Mouse (Mus musculus): Measurements from ENCODE around the gene Gpr171. TPM values are rescaled to one million over a fixed set of nuclear protein-coding genes. Genes with fewer than 3 reads are reported as not detected.

Gpr171 gene
- polyA plus RNA-seq, 1 experiment from 2014 or later: 1.2 TPM

DNA sequence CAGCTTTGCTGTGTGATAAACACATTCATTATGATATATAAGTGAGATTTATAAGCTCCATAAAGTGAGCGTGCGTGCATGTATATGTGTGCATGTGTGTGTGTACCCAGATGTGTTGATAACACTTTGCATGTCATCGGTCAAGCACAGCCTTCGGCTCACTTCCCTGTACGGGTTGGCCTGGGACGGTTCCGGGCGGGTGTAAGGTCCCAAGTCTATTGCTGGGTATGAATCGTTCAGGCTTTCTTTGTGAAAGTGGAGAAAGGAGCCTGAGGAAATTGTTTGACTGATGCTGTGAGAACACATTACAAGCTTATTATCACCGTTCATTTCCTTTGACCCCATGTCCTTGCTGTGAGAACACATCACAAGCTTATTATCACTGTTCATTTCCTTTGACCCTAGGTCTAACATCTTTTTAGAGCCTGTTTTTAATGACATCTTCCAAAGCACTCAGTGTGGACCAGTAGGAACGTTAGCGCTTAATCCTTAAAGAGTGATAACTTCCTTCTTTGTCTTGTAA lies 37.4 kb upstream of the Gpr171 start:
- no peaks in the 10 kb centered on the region for H3K9me3 ChIP-seq (ENCODE audit: control insufficient read depth, low read length)
- no peaks in the 10 kb centered on the region for H3K36me3 ChIP-seq (ENCODE audit: control insufficient read depth, insufficient read depth, low read length)
- no peak overlapping the region for H3K9ac ChIP-seq (ENCODE audit: low read length)
- H3K4me3 ChIP-seq (ENCODE audit: low read depth, low read length): no peak overlapping the region
- ATAC-seq (replicated peaks; ENCODE audit: low FRiP score, low TSS enrichment, low read depth): no peak
- H3K4me2 ChIP-seq (ENCODE audit: low read length): no peak overlapping the region
- no peak for DNase-seq (ENCODE audit: low spot score)
- no peaks in the 10 kb centered on the region for H3K27me3 ChIP-seq (replicated peaks; ENCODE audit: control insufficient read depth, insufficient read depth, low read length)
- 75% methylated on average over 12 of the region's 12 CpGs for WGBS
- no peaks in the 10 kb centered on the region for H3K4me1 ChIP-seq (replicated peaks; ENCODE audit: control insufficient read depth, insufficient read depth, low read length)
- H3K27ac ChIP-seq (ENCODE audit: low read depth): no peak overlapping the region

DNA sequence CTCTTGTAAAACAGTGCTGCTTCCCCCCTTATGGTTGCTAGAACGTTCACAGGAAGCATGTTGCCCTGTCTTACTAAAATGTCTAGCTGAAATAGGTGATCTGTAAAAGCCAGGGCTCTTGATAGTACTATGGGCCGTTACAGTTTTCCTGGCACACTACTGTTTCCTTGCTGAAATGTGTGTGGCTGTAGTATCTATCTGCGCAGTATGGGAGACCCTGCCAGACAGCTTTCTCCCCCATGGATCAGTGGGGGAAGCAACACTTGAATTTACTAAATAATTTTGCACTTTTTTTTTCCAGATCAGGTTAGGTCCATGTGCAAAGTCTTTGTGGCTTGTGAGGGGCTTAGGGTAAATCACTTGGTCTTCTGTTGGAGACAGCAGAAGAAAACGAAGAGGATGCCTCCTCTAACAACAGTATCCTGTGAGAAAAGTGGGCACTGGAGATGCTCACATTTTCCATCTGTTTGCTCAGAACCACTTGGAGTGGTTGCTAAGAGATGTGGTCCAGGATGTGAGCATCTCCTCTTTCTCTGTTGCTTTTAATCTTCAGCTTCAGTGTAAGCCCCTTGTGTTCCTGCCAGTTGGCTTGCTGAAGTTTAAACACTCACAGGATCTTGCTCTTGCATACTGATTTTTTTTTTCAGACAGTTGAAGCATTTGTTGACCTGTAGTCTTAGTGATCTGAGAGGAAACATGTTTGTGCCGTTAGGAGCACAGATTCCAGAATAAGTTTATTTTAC lies 34.5 kb upstream of the Gpr171 start:
- Histone ChIP-seq H3K27me3 (replicated peaks; ENCODE audit: control insufficient read depth, insufficient read depth, low read length) (no peaks in the 10 kb centered on the region), H3K9me3 (ENCODE audit: control insufficient read depth, low read length) (no peaks in the 10 kb centered on the region), H3K27ac (ENCODE audit: low read depth) (no peak overlapping the region; the same call in 1 of the 2 replicates), H3K4me2 (ENCODE audit: low read length) (no peak overlapping the region), H3K4me3 (ENCODE audit: low read depth, low read length) (no peak overlapping the region), H3K9ac (ENCODE audit: low read length) (no peak overlapping the region), H3K4me1 (replicated peaks; ENCODE audit: control insufficient read depth, insufficient read depth, low read length) (no peaks in the 10 kb centered on the region; the same call in 1 of the 2 replicates), H3K36me3 (ENCODE audit: control insufficient read depth, insufficient read depth, low read length) (no peaks in the 10 kb centered on the region)
- 63% methylated on average over 5 of the region's 5 CpGs for WGBS
- no peak for ATAC-seq (replicated peaks; ENCODE audit: low FRiP score, low TSS enrichment, low read depth)
- no peak for DNase-seq (ENCODE audit: low spot score)

DNA sequence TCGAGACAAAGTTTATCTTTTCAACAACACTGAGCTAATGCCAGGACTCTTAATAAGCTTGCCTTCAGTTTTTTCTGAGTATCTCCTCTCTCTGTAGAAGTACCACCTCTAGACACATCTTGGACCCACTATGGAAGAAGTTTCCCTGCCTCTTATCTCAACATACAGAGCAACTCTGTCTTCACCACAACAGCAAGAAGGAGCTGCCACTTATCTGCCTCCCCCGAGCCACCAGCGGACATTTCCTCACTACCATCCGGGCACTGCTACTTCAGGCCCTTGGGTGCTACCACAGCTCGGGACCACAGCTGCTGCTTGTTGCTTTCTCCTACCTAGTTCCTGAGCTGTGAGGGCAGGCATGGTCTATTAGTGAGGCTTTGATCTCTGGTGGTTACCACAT lies 31.6 kb upstream of the Gpr171 start:
- WGBS: 75% methylated on average over 5 of the region's 5 CpGs
- Histone ChIP-seq H3K27ac (ENCODE audit: low read depth) (no peak overlapping the region), H3K27me3 (replicated peaks; ENCODE audit: control insufficient read depth, insufficient read depth, low read length) (no peaks in the 10 kb centered on the region), H3K4me3 (ENCODE audit: low read depth, low read length) (no peak overlapping the region), H3K4me2 (ENCODE audit: low read length) (no peak overlapping the region), H3K4me1 (replicated peaks; ENCODE audit: control insufficient read depth, insufficient read depth, low read length) (no peaks in the 10 kb centered on the region; the same call in 1 of the 2 replicates), H3K9ac (ENCODE audit: low read length) (no peak overlapping the region), H3K36me3 (ENCODE audit: control insufficient read depth, insufficient read depth, low read length) (no peaks in the 10 kb centered on the region), H3K9me3 (ENCODE audit: control insufficient read depth, low read length) (no peaks in the 10 kb centered on the region)
- ATAC-seq (replicated peaks; ENCODE audit: low FRiP score, low TSS enrichment, low read depth): no peak
- DNase-seq (ENCODE audit: low spot score): no peak

DNA sequence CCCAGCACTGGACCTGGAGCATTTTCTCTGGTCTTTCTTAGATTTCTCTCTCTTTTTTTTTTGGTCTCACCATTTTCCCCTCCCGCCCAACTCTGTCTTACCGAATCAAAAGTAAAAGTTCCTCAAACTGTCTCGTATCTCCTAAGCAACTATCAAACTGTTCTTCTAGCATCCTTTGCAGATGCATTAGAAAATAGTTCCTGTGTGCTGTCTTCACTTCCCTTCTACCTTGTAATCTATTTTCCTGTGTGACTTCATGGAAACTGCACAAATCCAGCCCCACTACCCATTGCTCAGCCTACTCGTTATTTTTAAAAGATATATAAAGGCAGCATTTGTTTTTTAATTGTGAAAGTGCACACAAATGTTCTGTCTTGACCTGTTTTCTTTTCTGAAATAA lies 30.3 kb upstream of the Gpr171 start:
- WGBS: 88% methylated on average over 4 of the region's 4 CpGs
- ATAC-seq (replicated peaks; ENCODE audit: low FRiP score, low TSS enrichment, low read depth): no peak
- H3K9me3 ChIP-seq (ENCODE audit: control insufficient read depth, low read length): no peaks in the 10 kb centered on the region
- no peak for DNase-seq (ENCODE audit: low spot score)
- H3K4me3 ChIP-seq (ENCODE audit: low read depth, low read length): no peak overlapping the region
- H3K9ac ChIP-seq (ENCODE audit: low read length): no peak overlapping the region
- no peak overlapping the region for H3K27ac ChIP-seq (ENCODE audit: low read depth)
- H3K36me3 ChIP-seq (ENCODE audit: control insufficient read depth, insufficient read depth, low read length): no peaks in the 10 kb centered on the region
- H3K4me2 ChIP-seq (ENCODE audit: low read length): no peak overlapping the region
- H3K27me3 ChIP-seq (replicated peaks; ENCODE audit: control insufficient read depth, insufficient read depth, low read length): no peaks in the 10 kb centered on the region
- H3K4me1 ChIP-seq (replicated peaks; ENCODE audit: control insufficient read depth, insufficient read depth, low read length): no peaks in the 10 kb centered on the region; the same call in 1 of the 2 replicates

DNA sequence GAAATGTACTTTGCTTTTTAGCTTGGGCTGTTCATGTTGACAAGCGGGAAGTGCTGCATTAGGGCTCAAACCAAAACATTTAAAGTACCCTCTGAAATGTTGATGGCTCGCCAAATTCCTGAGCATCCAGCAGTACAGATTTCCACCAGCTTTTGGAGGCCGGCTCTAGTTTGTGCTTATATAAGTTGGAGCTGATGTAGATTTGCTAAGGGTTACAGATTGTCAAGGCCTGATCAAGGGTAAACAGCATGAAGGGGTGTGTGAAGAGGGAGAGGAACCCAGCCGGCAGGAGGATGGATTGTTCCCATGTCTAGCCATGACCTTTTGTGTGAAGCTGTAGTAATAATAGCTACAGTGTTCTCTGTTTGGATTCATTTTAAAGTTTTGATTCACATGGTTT lies 29.5 kb upstream of the Gpr171 start:
- no peak for DNase-seq (ENCODE audit: low spot score)
- Histone ChIP-seq H3K27ac (ENCODE audit: low read depth) (no peak overlapping the region; the same call in 1 of the 2 replicates), H3K4me2 (ENCODE audit: low read length) (no peak overlapping the region; the same call in 1 of the 2 replicates), H3K27me3 (replicated peaks; ENCODE audit: control insufficient read depth, insufficient read depth, low read length) (no peaks in the 10 kb centered on the region), H3K4me1 (replicated peaks; ENCODE audit: control insufficient read depth, insufficient read depth, low read length) (peaks cover 2% of the 10 kb centered on the region), H3K4me3 (ENCODE audit: low read depth, low read length) (no peak overlapping the region), H3K36me3 (ENCODE audit: control insufficient read depth, insufficient read depth, low read length) (no peaks in the 10 kb centered on the region), H3K9me3 (ENCODE audit: control insufficient read depth, low read length) (no peaks in the 10 kb centered on the region), H3K9ac (ENCODE audit: low read length) (no peak overlapping the region)
- ATAC-seq (replicated peaks; ENCODE audit: low FRiP score, low TSS enrichment, low read depth): no peak; the same call in 1 of the 2 replicates
- WGBS: 40% methylated on average over 4 of the region's 4 CpGs

DNA sequence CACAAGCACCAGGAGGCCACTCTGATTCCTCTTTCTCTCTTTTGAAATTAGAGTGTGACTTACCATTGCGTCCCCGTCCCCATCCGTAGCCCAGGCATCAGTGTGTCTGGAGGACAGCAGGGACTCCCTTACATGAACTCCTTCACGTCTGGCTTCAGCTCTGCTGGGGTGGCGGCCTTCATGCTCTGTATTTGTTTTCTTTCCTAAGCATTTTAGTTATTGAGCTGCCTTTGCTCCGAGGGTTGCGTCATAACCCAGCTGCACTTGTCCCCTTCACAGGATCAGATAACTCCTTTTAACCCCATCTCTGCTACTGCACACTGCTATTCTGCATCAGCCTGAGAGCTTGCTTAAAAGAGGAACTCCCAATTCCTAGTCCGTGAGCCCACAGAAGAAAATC lies 28.8 kb upstream of the Gpr171 start:
- DNase-seq (ENCODE audit: low spot score): no peak
- WGBS: 49% methylated on average over 8 of the region's 8 CpGs
- Histone ChIP-seq H3K4me3 (ENCODE audit: low read depth, low read length) (no peak overlapping the region), H3K9ac (ENCODE audit: low read length) (no peak overlapping the region), H3K4me1 (replicated peaks; ENCODE audit: control insufficient read depth, insufficient read depth, low read length) (peaks cover 9% of the 10 kb centered on the region), H3K27me3 (replicated peaks; ENCODE audit: control insufficient read depth, insufficient read depth, low read length) (no peaks in the 10 kb centered on the region), H3K9me3 (ENCODE audit: control insufficient read depth, low read length) (no peaks in the 10 kb centered on the region), H3K36me3 (ENCODE audit: control insufficient read depth, insufficient read depth, low read length) (no peaks in the 10 kb centered on the region), H3K27ac (ENCODE audit: low read depth) (0 out of 2 replicates have a peak overlapping the region, but pooled peaks have one; percentile 3), H3K4me2 (ENCODE audit: low read length) (no peak overlapping the region; the same call in 1 of the 2 replicates)
- ATAC-seq (replicated peaks; ENCODE audit: low FRiP score, low TSS enrichment, low read depth): no peak

DNA sequence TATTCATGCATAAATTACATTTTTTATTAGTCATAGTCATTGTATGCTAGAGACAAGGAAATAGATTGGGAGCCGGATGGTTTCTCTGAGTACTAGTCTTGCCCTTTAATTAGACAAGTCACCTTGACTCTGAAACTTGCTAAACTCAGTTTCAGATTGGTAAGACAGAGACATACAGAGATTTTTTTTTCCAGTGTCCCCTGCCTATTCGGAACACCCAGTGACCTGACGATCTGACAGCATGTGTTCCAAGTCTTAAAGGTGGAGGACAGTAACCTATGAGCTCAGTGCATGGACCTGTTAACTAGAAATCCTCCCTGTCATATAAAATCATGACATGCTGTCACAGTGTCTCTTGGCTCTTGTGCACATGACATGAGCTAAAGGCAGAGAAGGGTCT lies 27.9 kb upstream of the Gpr171 start:
- no peaks in the 10 kb centered on the region for H3K27me3 ChIP-seq (replicated peaks; ENCODE audit: control insufficient read depth, insufficient read depth, low read length)
- H3K36me3 ChIP-seq (ENCODE audit: control insufficient read depth, insufficient read depth, low read length): no peaks in the 10 kb centered on the region
- DNase-seq (ENCODE audit: low spot score) (no peak), ATAC-seq (replicated peaks; ENCODE audit: low FRiP score, low TSS enrichment, low read depth) (no peak)
- WGBS: 88% methylated on average over 3 of the region's 3 CpGs
- no peak overlapping the region for H3K9ac ChIP-seq (ENCODE audit: low read length)
- H3K27ac ChIP-seq (ENCODE audit: low read depth): no peak overlapping the region
- H3K4me1 ChIP-seq (replicated peaks; ENCODE audit: control insufficient read depth, insufficient read depth, low read length): peaks cover 10% of the 10 kb centered on the region
- peak overlapping the region; percentile 23 for H3K4me2 ChIP-seq (ENCODE audit: low read length)
- H3K9me3 ChIP-seq (ENCODE audit: control insufficient read depth, low read length): no peaks in the 10 kb centered on the region
- no peak overlapping the region for H3K4me3 ChIP-seq (ENCODE audit: low read depth, low read length)

DNA sequence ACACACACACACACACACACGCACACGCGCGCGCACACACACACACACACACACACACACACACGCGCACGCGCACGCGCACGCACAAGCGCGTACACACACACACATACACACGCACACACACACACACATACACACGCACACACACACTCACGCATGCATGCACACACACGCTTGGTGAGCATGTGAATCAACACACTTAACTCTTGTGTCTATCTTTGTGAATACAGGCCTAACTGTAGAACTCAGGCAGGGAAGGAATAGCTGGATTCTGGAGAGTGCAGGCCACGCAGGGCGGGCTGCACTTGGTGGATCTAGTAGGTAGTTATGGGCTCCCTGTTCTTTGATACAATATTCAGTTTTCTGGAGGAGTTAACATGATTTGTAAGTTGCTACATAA lies 27.1 kb upstream of the Gpr171 start:
- Histone ChIP-seq H3K4me2 (ENCODE audit: low read length) (no peak overlapping the region; the same call in 1 of the 2 replicates), H3K4me3 (ENCODE audit: low read depth, low read length) (no peak overlapping the region), H3K4me1 (replicated peaks; ENCODE audit: control insufficient read depth, insufficient read depth, low read length) (peaks cover 10% of the 10 kb centered on the region), H3K9me3 (ENCODE audit: control insufficient read depth, low read length) (no peaks in the 10 kb centered on the region), H3K9ac (ENCODE audit: low read length) (no peak overlapping the region), H3K36me3 (ENCODE audit: control insufficient read depth, insufficient read depth, low read length) (no peaks in the 10 kb centered on the region), H3K27me3 (replicated peaks; ENCODE audit: control insufficient read depth, insufficient read depth, low read length) (no peaks in the 10 kb centered on the region), H3K27ac (ENCODE audit: low read depth) (no peak overlapping the region)
- ATAC-seq (replicated peaks; ENCODE audit: low FRiP score, low TSS enrichment, low read depth) (no peak), DNase-seq (ENCODE audit: low spot score) (no peak)
- WGBS: 80% methylated on average over 20 of the region's 20 CpGs
